Mouse (Mus musculus): ENCODE data around the gene Rnf207. TPM values are rescaled to one million over a fixed set of nuclear protein-coding genes. Genes with fewer than 3 reads are reported as not detected.

Rnf207 gene
- polyA plus RNA-seq, 1 experiment = 0.22 TPM

GRCm38 (mm10) chr4:152272449-152273049, 46.2 kb downstream of the Rnf207 start:
- peaks cover 8% of the 10 kb centered on the region for H3K4me1 ChIP-seq (ENCODE audit: control insufficient read depth, insufficient read depth, low read length)
- no peaks in the 10 kb centered on the region for H3K36me3 ChIP-seq (ENCODE audit: control insufficient read depth, insufficient read depth, low read length)
- no peak overlapping the region for H3K27ac ChIP-seq (ENCODE audit: control insufficient read depth, insufficient read depth, low read depth, low read length)
- no peak for TF ChIP-seq POLR2A (IDR thresholded peaks at IDR 0.05; ENCODE audit: control insufficient read depth, low read depth, low read length)
- no peak for TF ChIP-seq CTCF (IDR thresholded peaks at IDR 0.05; ENCODE audit: control insufficient read depth, insufficient read depth, insufficient replicate concordance, low read depth, low read length)
- H3K4me3 ChIP-seq (ENCODE audit: control insufficient read depth, low read depth, low read length) = peak overlapping the region; percentile 65
- no peaks in the 10 kb centered on the region for H3K27me3 ChIP-seq (ENCODE audit: control insufficient read depth, insufficient read depth, low read length)

- Histone ChIP-seq H3K4me3 (ENCODE audit: control insufficient read depth, low read depth, low read length) (no peak overlapping the region; the same call in 1 of the 2 replicates), H3K27ac (ENCODE audit: control insufficient read depth, insufficient read depth, low read depth, low read length) (no peak overlapping the region), H3K36me3 (ENCODE audit: control insufficient read depth, insufficient read depth, low read length) (no peaks in the 10 kb centered on the region), H3K27me3 (ENCODE audit: control insufficient read depth, insufficient read depth, low read length) (no peaks in the 10 kb centered on the region), H3K4me1 (ENCODE audit: control insufficient read depth, insufficient read depth, low read length) (peaks cover 8% of the 10 kb centered on the region)
- TF ChIP-seq CTCF (IDR thresholded peaks at IDR 0.05; ENCODE audit: control insufficient read depth, insufficient read depth, insufficient replicate concordance, low read depth, low read length) (no peak), POLR2A (IDR thresholded peaks at IDR 0.05; ENCODE audit: control insufficient read depth, low read depth, low read length) (0 out of 2 replicates have a peak, but pooled peaks have one; percentile 14)
Measured at GRCm38 (mm10) chr4:152272006-152272405, 46.8 kb downstream of the Rnf207 start.

- no peak for TF ChIP-seq POLR2A (IDR thresholded peaks at IDR 0.05; ENCODE audit: control insufficient read depth, low read depth, low read length)
- TF ChIP-seq CTCF (IDR thresholded peaks at IDR 0.05; ENCODE audit: control insufficient read depth, insufficient read depth, insufficient replicate concordance, low read depth, low read length) = no peak
- no peaks in the 10 kb centered on the region for H3K36me3 ChIP-seq (ENCODE audit: control insufficient read depth, insufficient read depth, low read length)
- no peak overlapping the region; the same call in 1 of the 2 replicates for H3K4me3 ChIP-seq (ENCODE audit: control insufficient read depth, low read depth, low read length)
- H3K4me1 ChIP-seq (ENCODE audit: control insufficient read depth, insufficient read depth, low read length) = peaks cover 8% of the 10 kb centered on the region
- H3K27me3 ChIP-seq (ENCODE audit: control insufficient read depth, insufficient read depth, low read length) = no peaks in the 10 kb centered on the region
- H3K27ac ChIP-seq (ENCODE audit: control insufficient read depth, insufficient read depth, low read depth, low read length) = no peak overlapping the region
Measured at GRCm38 (mm10) chr4:152271334-152271733, 47.5 kb downstream of the Rnf207 start.

GRCm38 (mm10) chr4:152270599-152270998, 48.2 kb downstream of the Rnf207 start:
- H3K27me3 ChIP-seq (ENCODE audit: control insufficient read depth, insufficient read depth, low read length) = no peaks in the 10 kb centered on the region
- no peaks in the 10 kb centered on the region for H3K36me3 ChIP-seq (ENCODE audit: control insufficient read depth, insufficient read depth, low read length)
- 0 out of 2 replicates have a peak overlapping the region, but pooled peaks have one; percentile 22 for H3K27ac ChIP-seq (ENCODE audit: control insufficient read depth, insufficient read depth, low read depth, low read length)
- peaks cover 8% of the 10 kb centered on the region for H3K4me1 ChIP-seq (ENCODE audit: control insufficient read depth, insufficient read depth, low read length)
- peak overlapping the region; percentile 7; the same call in 1 of the 2 replicates for H3K4me3 ChIP-seq (ENCODE audit: control insufficient read depth, low read depth, low read length)
- TF ChIP-seq CTCF (IDR thresholded peaks at IDR 0.05; ENCODE audit: control insufficient read depth, insufficient read depth, insufficient replicate concordance, low read depth, low read length) (no peak), POLR2A (IDR thresholded peaks at IDR 0.05; ENCODE audit: control insufficient read depth, low read depth, low read length) (no peak)

GRCm38 (mm10) chr4:152269967-152270366, 48.8 kb downstream of the Rnf207 start:
- Histone ChIP-seq H3K27ac (ENCODE audit: control insufficient read depth, insufficient read depth, low read depth, low read length) (no peak overlapping the region), H3K36me3 (ENCODE audit: control insufficient read depth, insufficient read depth, low read length) (no peaks in the 10 kb centered on the region), H3K4me3 (ENCODE audit: control insufficient read depth, low read depth, low read length) (no peak overlapping the region; the same call in 1 of the 2 replicates), H3K4me1 (ENCODE audit: control insufficient read depth, insufficient read depth, low read length) (peaks cover 7% of the 10 kb centered on the region), H3K27me3 (ENCODE audit: control insufficient read depth, insufficient read depth, low read length) (no peaks in the 10 kb centered on the region)
- TF ChIP-seq CTCF (IDR thresholded peaks at IDR 0.05; ENCODE audit: control insufficient read depth, insufficient read depth, insufficient replicate concordance, low read depth, low read length) (no peak), POLR2A (IDR thresholded peaks at IDR 0.05; ENCODE audit: control insufficient read depth, low read depth, low read length) (no peak)

- no peaks in the 10 kb centered on the region for H3K4me1 ChIP-seq (ENCODE audit: control insufficient read depth, insufficient read depth, low read length)
- no peak overlapping the region for H3K4me3 ChIP-seq (ENCODE audit: control insufficient read depth, low read depth, low read length)
- H3K27ac ChIP-seq (ENCODE audit: control insufficient read depth, insufficient read depth, low read depth, low read length) = no peak overlapping the region
- no peaks in the 10 kb centered on the region for H3K27me3 ChIP-seq (ENCODE audit: control insufficient read depth, insufficient read depth, low read length)
- TF ChIP-seq CTCF (IDR thresholded peaks at IDR 0.05; ENCODE audit: control insufficient read depth, insufficient read depth, insufficient replicate concordance, low read depth, low read length) = no peak
- no peak for TF ChIP-seq POLR2A (IDR thresholded peaks at IDR 0.05; ENCODE audit: control insufficient read depth, low read depth, low read length)
- H3K36me3 ChIP-seq (ENCODE audit: control insufficient read depth, insufficient read depth, low read length) = no peaks in the 10 kb centered on the region; the same call in 1 of the 2 replicates
Measured at GRCm38 (mm10) chr4:152267748-152268369, 50.9 kb downstream of the Rnf207 start.

GRCm38 (mm10) chr4:152266236-152266895, 52.4 kb downstream of the Rnf207 start:
- TF ChIP-seq POLR2A (IDR thresholded peaks at IDR 0.05; ENCODE audit: control insufficient read depth, low read depth, low read length) (no peak), CTCF (IDR thresholded peaks at IDR 0.05; ENCODE audit: control insufficient read depth, insufficient read depth, insufficient replicate concordance, low read depth, low read length) (no peak)
- H3K27me3 ChIP-seq (ENCODE audit: control insufficient read depth, insufficient read depth, low read length) = no peaks in the 10 kb centered on the region
- H3K4me3 ChIP-seq (ENCODE audit: control insufficient read depth, low read depth, low read length) = no peak overlapping the region
- no peaks in the 10 kb centered on the region; the same call in none of the 2 replicates for H3K36me3 ChIP-seq (ENCODE audit: control insufficient read depth, insufficient read depth, low read length)
- no peaks in the 10 kb centered on the region for H3K4me1 ChIP-seq (ENCODE audit: control insufficient read depth, insufficient read depth, low read length)
- H3K27ac ChIP-seq (ENCODE audit: control insufficient read depth, insufficient read depth, low read depth, low read length) = no peak overlapping the region
